Mouse (Mus musculus): ENCODE results near the gene Epor. TPM values are rescaled to one million over a fixed set of nuclear protein-coding genes. Genes with fewer than 3 reads are reported as not detected.
A peak's percentile ranks its signal among the peaks of the same experiment; 100 is the strongest.

Epor gene
- polyA plus RNA-seq, 1 experiment from 2014 or later, result 4.9 TPM

DNA sequence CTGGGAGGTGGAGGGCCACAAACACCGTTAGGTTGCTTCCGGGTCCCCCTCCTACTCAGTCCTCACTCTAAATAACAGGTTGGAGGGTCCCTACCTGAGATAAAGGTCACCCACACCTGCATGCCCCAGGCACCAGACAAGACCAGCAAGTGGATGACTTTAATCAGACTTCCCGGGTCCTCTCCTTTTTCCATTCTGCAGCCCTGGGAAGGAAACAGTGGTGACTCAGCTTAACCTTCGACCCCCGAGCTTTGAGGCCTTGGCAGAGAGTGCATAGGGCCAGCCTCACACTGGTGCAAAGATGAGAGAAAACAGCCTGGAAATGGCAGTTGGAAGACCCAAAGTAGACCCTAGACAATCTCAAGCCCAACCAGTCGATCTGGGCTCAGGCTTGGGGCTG is 37.2 kb downstream of the Epor start:
- Histone ChIP-seq H3K27ac (replicated peaks in 1 of 2; ENCODE audit: control insufficient read depth in 1 of 2, insufficient read depth in 1 of 2, low read depth in 2 of 2, low read length in 2 of 2) (no peak overlapping the region), H3K4me3 (ENCODE audit: control insufficient read depth in 1 of 2, insufficient read depth in 1 of 2, low read depth in 1 of 2, low read length in 2 of 2) (no peak overlapping the region), H3K36me3 (ENCODE audit: control insufficient read depth, insufficient read depth, low read length) (no peaks in the 10 kb centered on the region), H3K9me3 (ENCODE audit: control insufficient read depth, low read length) (no peaks in the 10 kb centered on the region), H3K4me1 (ENCODE audit: control insufficient read depth in 2 of 2, insufficient read depth in 2 of 2, low read length in 2 of 2) (peaks cover 13 to 24% of the 10 kb centered on the region in 2 experiments), H3K9ac (ENCODE audit: low read length) (peak overlapping the region; percentile 39; the same call in 1 of the 2 replicates), H3K4me2 (ENCODE audit: low read length) (peak overlapping the region; percentile 72), H3K27me3 (ENCODE audit: control insufficient read depth, insufficient read depth, low read length) (no peaks in the 10 kb centered on the region)
- WGBS, result 67% methylated on average over 6 of the region's 6 CpGs
- ATAC-seq (ENCODE audit: insufficient number of reproducible peaks, insufficient read depth, low FRiP score, low read depth), result no peak

DNA sequence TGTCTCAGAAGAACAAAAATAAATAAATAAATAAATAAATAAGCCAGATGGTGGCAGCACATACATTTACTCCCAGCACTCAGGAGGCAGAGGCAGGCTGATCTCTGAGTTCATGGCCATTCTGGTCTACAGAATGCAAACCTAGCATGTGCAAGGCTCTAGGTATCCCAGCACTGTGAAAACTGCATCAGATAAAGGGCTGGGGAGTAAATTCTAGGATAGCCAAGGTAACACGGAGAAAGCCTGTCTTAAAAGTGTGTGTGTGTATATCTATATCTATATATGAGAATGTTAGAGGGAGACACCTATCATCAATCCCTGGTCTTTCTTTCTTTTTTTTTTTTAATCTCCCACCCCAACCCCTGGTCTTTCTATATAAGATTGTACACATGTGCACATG is 37.8 kb downstream of the Epor start:
- 100% methylated on average over 1 of the region's 1 CpGs for whole genome bisulfite sequencing

DNA sequence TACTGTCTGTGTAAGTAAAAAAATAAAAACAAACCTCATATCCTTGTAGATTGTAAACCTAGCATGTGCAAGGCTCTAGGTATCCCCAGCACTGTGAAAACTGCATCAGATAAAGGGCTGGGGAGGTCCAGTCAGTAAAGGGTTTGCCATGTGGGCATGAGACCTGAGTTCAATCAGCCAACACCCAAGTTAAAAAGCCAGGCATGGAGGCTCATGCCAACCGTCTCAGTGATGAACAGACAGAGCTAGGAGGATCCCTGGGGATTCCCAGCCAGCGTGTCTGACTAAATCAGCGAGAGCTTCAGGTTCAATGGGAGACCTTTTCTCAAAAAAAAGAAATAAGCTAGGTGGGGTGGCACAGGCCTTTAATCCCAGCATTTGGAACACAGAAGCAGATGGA is 38.3 kb downstream of the Epor start:
- ATAC-seq (ENCODE audit: insufficient number of reproducible peaks, insufficient read depth, low FRiP score, low read depth), result no peak
- H3K27ac ChIP-seq (replicated peaks in 1 of 2; ENCODE audit: control insufficient read depth in 1 of 2, insufficient read depth in 1 of 2, low read depth in 2 of 2, low read length in 2 of 2), result no peak overlapping the region
- WGBS, result 97% methylated on average over 3 of the region's 3 CpGs

More for the DNA sequence above, 37.8 kb downstream of the Epor start:
- no peak overlapping the region for H3K9ac ChIP-seq (ENCODE audit: low read length)
- no peaks in the 10 kb centered on the region for H3K9me3 ChIP-seq (ENCODE audit: control insufficient read depth, low read length)
- no peak for ATAC-seq (ENCODE audit: insufficient number of reproducible peaks, insufficient read depth, low FRiP score, low read depth)
- no peak overlapping the region for H3K4me3 ChIP-seq (ENCODE audit: control insufficient read depth in 1 of 2, insufficient read depth in 1 of 2, low read depth in 1 of 2, low read length in 2 of 2)
- no peaks in the 10 kb centered on the region for H3K36me3 ChIP-seq (ENCODE audit: control insufficient read depth, insufficient read depth, low read length)
- peaks cover 13 to 24% of the 10 kb centered on the region in 2 experiments for H3K4me1 ChIP-seq (ENCODE audit: control insufficient read depth in 2 of 2, insufficient read depth in 2 of 2, low read length in 2 of 2)
- H3K4me2 ChIP-seq (ENCODE audit: low read length), result no peak overlapping the region
- no peaks in the 10 kb centered on the region for H3K27me3 ChIP-seq (ENCODE audit: control insufficient read depth, insufficient read depth, low read length)
- H3K27ac ChIP-seq (replicated peaks in 1 of 2; ENCODE audit: control insufficient read depth in 1 of 2, insufficient read depth in 1 of 2, low read depth in 2 of 2, low read length in 2 of 2), result no peak overlapping the region

DNA sequence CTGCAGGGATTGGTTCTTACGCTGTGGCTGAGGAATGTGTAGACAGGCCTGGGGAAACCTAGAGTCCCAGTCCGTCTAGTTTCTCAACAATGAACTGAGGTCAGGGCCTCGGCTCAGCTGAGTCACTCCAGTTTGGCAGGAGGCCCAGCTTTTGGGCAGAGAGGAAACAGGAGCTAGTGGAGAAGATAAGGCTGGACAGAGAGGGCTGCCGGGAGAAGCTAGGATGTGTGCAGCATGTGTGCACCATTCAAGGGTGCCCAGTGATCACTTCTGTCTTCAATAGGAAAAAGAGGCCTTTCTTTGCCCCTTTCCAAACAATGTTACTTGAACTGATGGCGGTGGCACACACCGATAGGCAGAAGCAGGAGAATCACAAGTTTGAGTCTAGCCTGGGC is 39.2 kb downstream of the Epor start:
- Histone ChIP-seq H3K36me3 (ENCODE audit: control insufficient read depth, insufficient read depth, low read length) (no peaks in the 10 kb centered on the region), H3K9ac (ENCODE audit: low read length) (no peak overlapping the region), H3K27ac (replicated peaks in 1 of 2; ENCODE audit: control insufficient read depth in 1 of 2, insufficient read depth in 1 of 2, low read depth in 2 of 2, low read length in 2 of 2) (peak overlapping the region; percentile 59 to 76), H3K4me1 (ENCODE audit: control insufficient read depth in 2 of 2, insufficient read depth in 2 of 2, low read length in 2 of 2) (peaks cover 13 to 24% of the 10 kb centered on the region in 2 experiments), H3K4me3 (ENCODE audit: control insufficient read depth in 1 of 2, insufficient read depth in 1 of 2, low read depth in 1 of 2, low read length in 2 of 2) (no peak overlapping the region), H3K27me3 (ENCODE audit: control insufficient read depth, insufficient read depth, low read length) (no peaks in the 10 kb centered on the region), H3K9me3 (ENCODE audit: control insufficient read depth, low read length) (no peaks in the 10 kb centered on the region), H3K4me2 (ENCODE audit: low read length) (no peak overlapping the region)
- ATAC-seq (ENCODE audit: insufficient number of reproducible peaks, insufficient read depth, low FRiP score, low read depth), result peak; percentile 83
- 25% methylated on average over 6 of the region's 6 CpGs for WGBS

More for the DNA sequence above, 38.3 kb downstream of the Epor start:
- Histone ChIP-seq H3K9ac (ENCODE audit: low read length) (no peak overlapping the region), H3K4me2 (ENCODE audit: low read length) (no peak overlapping the region), H3K4me1 (ENCODE audit: control insufficient read depth in 2 of 2, insufficient read depth in 2 of 2, low read length in 2 of 2) (peaks cover 13 to 24% of the 10 kb centered on the region in 2 experiments), H3K4me3 (ENCODE audit: control insufficient read depth in 1 of 2, insufficient read depth in 1 of 2, low read depth in 1 of 2, low read length in 2 of 2) (no peak overlapping the region), H3K27me3 (ENCODE audit: control insufficient read depth, insufficient read depth, low read length) (no peaks in the 10 kb centered on the region), H3K36me3 (ENCODE audit: control insufficient read depth, insufficient read depth, low read length) (no peaks in the 10 kb centered on the region), H3K9me3 (ENCODE audit: control insufficient read depth, low read length) (no peaks in the 10 kb centered on the region)

DNA sequence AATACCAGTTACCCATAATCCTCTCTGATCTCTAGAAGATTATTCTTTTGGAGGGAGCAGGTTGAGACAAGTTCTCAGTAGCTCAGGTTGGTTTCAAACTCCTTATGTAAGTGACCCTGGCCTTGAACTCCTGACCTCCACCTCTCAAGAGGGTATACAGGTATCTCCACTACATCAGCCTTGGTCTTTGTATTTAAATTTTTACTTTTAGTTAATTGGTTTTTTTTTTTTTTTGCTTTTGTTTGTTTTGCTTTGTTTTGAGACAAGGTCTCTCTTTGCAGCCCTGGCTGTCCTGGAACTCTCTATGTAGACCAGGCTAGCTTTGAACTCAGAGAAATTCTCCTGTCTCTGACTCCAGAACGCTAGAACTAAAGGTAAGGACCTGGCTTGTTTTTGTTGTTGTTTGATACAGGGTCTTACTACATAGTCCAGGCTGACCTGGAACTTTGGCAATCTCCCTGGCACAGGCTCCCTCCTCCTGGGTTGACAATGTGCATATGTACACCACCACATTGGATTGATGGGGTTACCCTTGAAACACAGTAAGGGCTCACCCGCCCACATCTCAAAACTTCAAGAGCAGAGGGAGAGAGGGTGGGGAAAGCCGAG is 39.7 kb downstream of the Epor start:
- H3K27me3 ChIP-seq (ENCODE audit: control insufficient read depth, insufficient read depth, low read length), result no peaks in the 10 kb centered on the region
- no peak overlapping the region for H3K9ac ChIP-seq (ENCODE audit: low read length)
- 24% methylated on average over 3 of the region's 3 CpGs for WGBS
- peaks cover 13 to 24% of the 10 kb centered on the region in 2 experiments for H3K4me1 ChIP-seq (ENCODE audit: control insufficient read depth in 2 of 2, insufficient read depth in 2 of 2, low read length in 2 of 2)
- no peaks in the 10 kb centered on the region for H3K36me3 ChIP-seq (ENCODE audit: control insufficient read depth, insufficient read depth, low read length)
- no peak for ATAC-seq (ENCODE audit: insufficient number of reproducible peaks, insufficient read depth, low FRiP score, low read depth)
- no peak overlapping the region for H3K4me2 ChIP-seq (ENCODE audit: low read length)
- peak overlapping the region; percentile 59 to 76 for H3K27ac ChIP-seq (replicated peaks in 1 of 2; ENCODE audit: control insufficient read depth in 1 of 2, insufficient read depth in 1 of 2, low read depth in 2 of 2, low read length in 2 of 2)
- H3K4me3 ChIP-seq (ENCODE audit: control insufficient read depth in 1 of 2, insufficient read depth in 1 of 2, low read depth in 1 of 2, low read length in 2 of 2), result no peak overlapping the region
- no peaks in the 10 kb centered on the region for H3K9me3 ChIP-seq (ENCODE audit: control insufficient read depth, low read length)

DNA sequence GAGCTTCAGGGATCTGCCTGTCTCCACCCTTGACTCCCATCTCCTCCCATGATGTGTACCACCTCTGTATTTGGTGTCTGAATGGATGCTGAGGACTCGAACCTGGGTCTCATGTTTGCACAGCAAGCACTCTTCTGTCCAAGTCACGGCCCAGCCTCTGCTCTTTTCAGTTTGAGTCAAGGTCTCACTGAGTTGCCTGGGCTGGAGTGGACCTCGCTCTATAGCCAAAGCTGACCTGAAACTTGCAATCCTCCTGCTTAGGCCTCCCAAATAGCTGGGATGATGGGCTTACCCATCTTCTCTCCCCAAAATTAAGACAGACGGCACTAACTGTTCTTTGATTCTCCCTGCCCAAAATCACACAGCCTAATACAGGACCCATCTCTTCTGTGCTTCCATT is 40.3 kb downstream of the Epor start:
- ATAC-seq (ENCODE audit: insufficient number of reproducible peaks, insufficient read depth, low FRiP score, low read depth), result no peak
- Histone ChIP-seq H3K4me3 (ENCODE audit: control insufficient read depth in 1 of 2, insufficient read depth in 1 of 2, low read depth in 1 of 2, low read length in 2 of 2) (no peak overlapping the region), H3K9me3 (ENCODE audit: control insufficient read depth, low read length) (no peaks in the 10 kb centered on the region), H3K4me2 (ENCODE audit: low read length) (no peak overlapping the region), H3K27ac (replicated peaks in 1 of 2; ENCODE audit: control insufficient read depth in 1 of 2, insufficient read depth in 1 of 2, low read depth in 2 of 2, low read length in 2 of 2) (peak overlapping the region; percentile 59 to 76; a peak in 2 of 4 replicates), H3K4me1 (ENCODE audit: control insufficient read depth in 2 of 2, insufficient read depth in 2 of 2, low read length in 2 of 2) (peaks cover 13 to 28% of the 10 kb centered on the region in 2 experiments), H3K9ac (ENCODE audit: low read length) (no peak overlapping the region), H3K27me3 (ENCODE audit: control insufficient read depth, insufficient read depth, low read length) (no peaks in the 10 kb centered on the region), H3K36me3 (ENCODE audit: control insufficient read depth, insufficient read depth, low read length) (no peaks in the 10 kb centered on the region)
- WGBS, result 87% methylated on average over 4 of the region's 4 CpGs

DNA sequence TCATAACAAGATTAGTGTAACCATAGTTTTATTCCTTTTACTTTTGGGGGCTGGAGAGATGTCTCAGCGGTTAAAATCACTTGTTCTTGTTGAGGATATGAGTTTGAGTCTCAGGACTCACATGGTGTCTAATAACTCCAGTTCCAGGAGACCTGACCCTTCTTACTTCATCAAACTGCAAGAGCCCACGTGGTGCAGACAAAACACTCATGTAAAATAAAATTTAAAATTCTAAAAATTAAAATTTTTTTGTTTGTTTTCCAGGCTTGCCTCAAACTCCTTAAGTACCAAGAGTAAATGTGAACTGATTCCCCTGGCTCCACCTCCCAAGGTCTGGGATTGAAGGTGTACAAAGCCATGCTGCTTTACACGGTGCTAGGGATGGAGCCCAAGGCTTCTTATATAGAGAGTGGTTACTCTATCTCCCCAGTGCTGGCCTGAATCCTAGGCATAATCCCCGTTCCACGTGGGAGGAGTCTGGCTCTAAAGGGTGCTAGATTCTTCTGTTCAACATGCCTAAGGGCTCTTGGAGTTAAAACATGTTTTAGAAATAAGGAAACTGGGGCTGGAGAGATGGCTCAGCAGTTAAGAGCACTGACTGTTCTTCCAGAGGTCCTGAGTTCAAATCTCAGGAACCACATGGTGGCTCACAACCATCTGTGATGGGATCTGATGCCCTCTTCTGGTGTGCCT is 44.5 kb downstream of the Epor start:
- Histone ChIP-seq H3K9ac (ENCODE audit: low read length) (no peak overlapping the region), H3K4me2 (ENCODE audit: low read length) (peak overlapping the region; percentile 99), H3K9me3 (ENCODE audit: control insufficient read depth, low read length) (no peaks in the 10 kb centered on the region), H3K4me1 (ENCODE audit: control insufficient read depth in 2 of 2, insufficient read depth in 2 of 2, low read length in 2 of 2) (peaks cover 2 to 10% of the 10 kb centered on the region in 2 experiments; a peak in 3 of 4 replicates), H3K27ac (replicated peaks in 1 of 2; ENCODE audit: control insufficient read depth in 1 of 2, insufficient read depth in 1 of 2, low read depth in 2 of 2, low read length in 2 of 2) (no peak overlapping the region), H3K36me3 (ENCODE audit: control insufficient read depth, insufficient read depth, low read length) (0 out of 2 replicates have a peak, but pooled peaks cover 4% of the 10 kb centered on the region), H3K27me3 (ENCODE audit: control insufficient read depth, insufficient read depth, low read length) (no peaks in the 10 kb centered on the region), H3K4me3 (ENCODE audit: control insufficient read depth in 1 of 2, insufficient read depth in 1 of 2, low read depth in 1 of 2, low read length in 2 of 2) (peak overlapping the region in 1 of 2 experiments; percentile 69; a peak in 3 of 4 replicates)
- WGBS, result 25% methylated on average over 5 of the region's 5 CpGs
- no peak for ATAC-seq (ENCODE audit: insufficient number of reproducible peaks, insufficient read depth, low FRiP score, low read depth)

Measured in heart, embryonic 14.5 days (tissue).